Mouse (Mus musculus) heart, postnatal 0 days (tissue): ENCODE measurements around the gene Tsga10ip. TPM values are rescaled to one million over a fixed set of nuclear protein-coding genes. Genes with fewer than 3 reads are reported as not detected.
"Not testable (repeated sequence)": the region's sequence is repeated elsewhere in the genome, so short reads cannot be mapped to it uniquely, and the experiment has no call there.

Source experiments
- ATAC-seq: fragments of 200-750 bp; cut with Nextera tagmentation; 2 replicates; pipeline ENCODE4 v1.8.0; 2017; ENCODE audit warnings: low read depth, moderate number of reproducible peaks, moderate library complexity; ENCODE audit not compliant: insufficient read depth
- DNase-seq: peaks from one replicate; pipeline ENCODE4 v3.0.0-alpha.2; 2016; ENCODE audit warnings: low spot score
- H3K27ac ChIP-seq: fragments of 300-500 bp; sonication (generic); 2 replicates; pipeline ENCODE4 v1.5.1; 2014; ENCODE audit warnings: low read depth, mild to moderate bottlenecking
- H3K27me3 ChIP-seq: fragments of 300-500 bp; sonication (generic); 2 replicates; pipeline ENCODE4 v1.6.1; 2014; ENCODE audit warnings: low read length, mixed read lengths; ENCODE audit not compliant: control insufficient read depth, insufficient read depth
- H3K36me3 ChIP-seq: fragments of 300-500 bp; sonication (generic); replicated peaks from 2 replicates; pipeline ENCODE4 v1.6.1; 2014; ENCODE audit warnings: low read length, mixed read lengths; ENCODE audit not compliant: control insufficient read depth, insufficient read depth
- H3K4me1 ChIP-seq: fragments of 300-500 bp; sonication (generic); 2 replicates; pipeline ENCODE4 v1.6.1; 2014; ENCODE audit warnings: antibody characterized with exemption; ENCODE audit not compliant: control insufficient read depth, insufficient read depth
- H3K4me2 ChIP-seq: fragments of 300-500 bp; sonication (generic); 2 replicates; pipeline ENCODE4 v1.6.1; 2014; ENCODE audit warnings: low read depth, mild to moderate bottlenecking, low read length, moderate library complexity
- H3K4me3 ChIP-seq: fragments of 300-500 bp; sonication (generic); 2 replicates; pipeline ENCODE4 v1.5.1; 2014; ENCODE audit warnings: low read depth, low read length
- H3K9ac ChIP-seq: fragments of 300-500 bp; sonication (generic); replicated peaks from 2 replicates; pipeline ENCODE4 v1.6.1; 2014; ENCODE audit warnings: low read depth, low read length, mixed read lengths
- H3K9me3 ChIP-seq: fragments of 300-500 bp; sonication (generic); replicated peaks from 2 replicates; pipeline ENCODE4 v1.6.1; 2016; ENCODE audit warnings: low read length; ENCODE audit not compliant: control insufficient read depth
- CTCF ChIP-seq: IDR thresholded peaks from 2 replicates; pipeline ENCODE4 v1.5.1; 2016; ENCODE audit warnings: antibody characterized with exemption, control low read depth, low read depth
- EP300 ChIP-seq: IDR thresholded peaks from 2 replicates; pipeline ENCODE4 v1.6.1; 2016; ENCODE audit warnings: antibody characterized with exemption, low read depth
- WGBS: fragments of 180-500 bp; shearing (Covaris S2); extraction: QIAGEN DNeasy Blood & Tissue Kit; methylation state at CpG from one replicate; pipeline ENCODE4 v1.1.7; 2014; 5-methylcytosine and 5-hydroxymethylcytosine counted together
- polyA plus RNA-seq: library from polyadenylated mRNA; unstranded; fragments of >200 nt; fragmentation: Nextera tagmentation; extraction: Ambion mirVana; gene quantifications from 2 replicates; pipeline ENCODE4 v1.2.1, GENCODE M21; 2015
- total RNA-seq: library from RNA; depleted of rRNA; stranded (reverse); fragments of >200 nt; gene quantifications from 2 replicates; pipeline ENCODE4 v1.2.3, GENCODE M21; 2014; ENCODE audit warnings: low replicate concordance

The Tsga10ip gene
- total and polyA plus RNA-seq, 2 experiments from 2014 or later = 2.5 to 3.5 TPM

DNA sequence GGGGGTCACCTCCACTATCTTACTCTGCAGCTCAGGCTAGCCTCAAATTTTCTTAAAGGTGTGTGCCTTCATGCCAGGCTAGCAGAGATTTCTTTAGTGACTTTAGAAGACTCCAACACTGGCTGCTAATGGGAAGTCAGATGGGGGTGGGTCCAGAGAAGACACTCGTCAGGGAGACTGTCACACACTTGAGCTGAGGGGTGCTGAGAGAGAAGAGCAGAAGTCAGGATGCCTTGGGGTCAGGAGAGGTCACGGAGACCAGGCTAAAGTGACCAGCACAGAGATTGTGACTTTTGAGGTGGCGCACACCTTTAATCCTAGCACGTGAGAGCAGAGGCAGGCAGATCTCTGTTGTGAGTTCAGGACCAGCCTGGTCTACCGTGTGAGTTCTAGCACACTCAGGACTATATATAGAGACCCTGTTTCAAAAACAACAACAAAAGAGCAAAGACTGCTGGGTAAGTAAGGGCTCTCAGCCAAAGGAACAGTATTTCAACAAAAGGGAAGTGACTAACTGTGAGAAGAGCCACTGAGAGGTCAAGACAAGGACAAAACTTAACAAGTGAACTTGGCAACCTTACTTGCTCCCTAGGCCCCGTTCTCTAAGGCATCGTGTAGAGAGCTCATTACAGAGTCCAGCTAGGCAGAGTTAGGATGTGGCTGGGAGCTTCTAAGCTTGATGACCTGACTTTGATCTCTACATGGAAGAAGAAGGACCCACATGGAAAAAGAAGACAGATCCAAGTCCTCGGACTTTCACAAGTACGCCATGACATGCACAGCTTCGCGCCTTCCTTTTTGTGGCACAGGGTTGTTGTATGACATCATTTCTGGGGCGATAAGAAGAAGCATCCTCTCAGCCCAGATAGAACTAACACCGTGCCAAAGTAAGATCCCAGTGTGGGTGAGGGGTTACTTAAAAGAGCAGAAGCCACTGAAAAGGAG is 6.0 kb upstream of the Tsga10ip start:
- H3K4me3 ChIP-seq = peak overlapping the region; percentile 60; the same call in 1 of the 2 replicates
- H3K4me2 ChIP-seq = peak overlapping the region; percentile 77; the same call in 1 of the 2 replicates
- 52% methylated on average over 13 of the region's 13 CpGs for WGBS
- H3K9me3 ChIP-seq = no peaks in the 10 kb centered on the region
- peak; percentile 62 for DNase-seq
- no peak for TF ChIP-seq CTCF
- TF ChIP-seq EP300 = peak; percentile 71; the same call in 1 of the 2 replicates
- H3K27me3 ChIP-seq = no peaks in the 10 kb centered on the region
- H3K9ac ChIP-seq = no peak overlapping the region
- ATAC-seq = peak; percentile 27
- H3K4me1 ChIP-seq = peaks cover 16% of the 10 kb centered on the region; the same call in 1 of the 2 replicates
- no peaks in the 10 kb centered on the region for H3K36me3 ChIP-seq
- H3K27ac ChIP-seq = peak overlapping the region; percentile 100

DNA sequence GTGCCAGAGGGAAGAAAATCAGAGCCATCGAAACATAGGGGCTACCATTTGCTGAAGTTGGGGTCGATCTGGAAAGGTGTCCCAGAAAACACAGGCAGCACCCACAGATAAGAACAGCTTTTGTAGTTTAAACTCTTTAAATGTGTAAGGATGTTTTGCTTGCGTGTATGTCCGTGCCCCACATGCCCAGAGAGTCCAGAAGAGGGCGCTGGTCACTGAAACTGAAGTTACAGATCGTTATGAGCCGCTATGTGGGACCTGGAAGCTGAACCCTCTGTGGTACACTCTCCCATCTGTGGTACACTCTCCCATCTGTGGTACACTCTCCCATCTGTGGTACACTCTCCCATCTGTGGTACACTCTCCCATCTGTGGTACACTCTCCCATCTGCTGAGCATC is 4.8 kb upstream of the Tsga10ip start:
- H3K4me1 ChIP-seq = peaks cover 16% of the 10 kb centered on the region; the same call in 1 of the 2 replicates
- peak overlapping the region; percentile 60 for H3K4me3 ChIP-seq
- peak overlapping the region; percentile 100 for H3K27ac ChIP-seq
- ATAC-seq (peak; percentile 72), DNase-seq (peak; percentile 87)
- H3K9ac ChIP-seq = peak overlapping the region; percentile 79
- H3K9me3 ChIP-seq = no peaks in the 10 kb centered on the region
- peak overlapping the region; percentile 77 for H3K4me2 ChIP-seq
- no peaks in the 10 kb centered on the region for H3K36me3 ChIP-seq
- WGBS = 18% methylated on average over 7 of the region's 7 CpGs
- TF ChIP-seq EP300 (no peak), CTCF (peak; percentile 61)
- H3K27me3 ChIP-seq = no peaks in the 10 kb centered on the region

- Histone ChIP-seq H3K27ac (peak overlapping the region; percentile 100), H3K9ac (peak overlapping the region; percentile 79), H3K4me2 (peak overlapping the region; percentile 77), H3K4me1 (peaks cover 16% of the 10 kb centered on the region; the same call in 1 of the 2 replicates), H3K4me3 (peak overlapping the region; percentile 60)
- H3K9me3 ChIP-seq, DNase-seq, H3K36me3 ChIP-seq, H3K27me3 ChIP-seq: not testable (repeated sequence)
- WGBS = 11% methylated on average over 21 of the region's 25 CpGs
- peak; percentile 76 for ATAC-seq
Measured at GRCm38 (mm10) chr19:5406531-5407126, 4.3 kb upstream of the Tsga10ip start.

GRCm38 (mm10) chr19:5405924-5406323 is 3.6 kb upstream of the Tsga10ip start:
- WGBS = 12% methylated on average over 7 of the region's 7 CpGs
- H3K27ac ChIP-seq = peak overlapping the region; percentile 81
- TF ChIP-seq CTCF (no peak), EP300 (no peak)
- H3K36me3 ChIP-seq = no peaks in the 10 kb centered on the region
- H3K4me1 ChIP-seq = peaks cover 16% of the 10 kb centered on the region; the same call in 1 of the 2 replicates
- DNase-seq (no peak), ATAC-seq (no peak)
- peak overlapping the region; percentile 61 for H3K4me2 ChIP-seq
- H3K9ac ChIP-seq = peak overlapping the region; percentile 47; the same call in 1 of the 2 replicates
- peak overlapping the region; percentile 41 for H3K4me3 ChIP-seq
- no peaks in the 10 kb centered on the region for H3K27me3 ChIP-seq
- no peaks in the 10 kb centered on the region for H3K9me3 ChIP-seq

DNA sequence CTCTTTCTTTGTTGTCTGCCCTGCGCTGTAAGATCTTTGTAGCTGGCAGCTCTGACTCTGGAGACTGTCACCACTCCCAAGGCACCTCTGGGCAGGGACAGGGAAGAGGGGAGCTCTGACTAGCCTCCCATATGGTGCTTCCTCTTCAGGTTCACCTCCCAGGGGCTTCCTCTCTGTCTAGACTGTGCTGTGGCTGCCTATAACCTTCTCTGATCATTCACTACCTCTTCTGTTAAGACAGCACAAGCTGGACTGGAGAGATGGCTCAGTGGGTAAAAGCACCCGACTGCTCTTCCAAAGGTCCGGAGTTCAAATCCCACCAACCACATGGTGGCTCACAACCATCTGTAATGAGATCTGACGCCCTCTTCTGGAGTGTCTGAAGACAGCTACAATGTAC is 1.3 kb downstream of the Tsga10ip start:
- H3K4me2 ChIP-seq, H3K27ac ChIP-seq, H3K9me3 ChIP-seq, DNase-seq, H3K36me3 ChIP-seq, H3K27me3 ChIP-seq, H3K4me3 ChIP-seq, H3K4me1 ChIP-seq, H3K9ac ChIP-seq: not testable (repeated sequence)
- peak; percentile 33; the same call in 1 of the 2 replicates for ATAC-seq
- WGBS = 54% methylated on average over 4 of the region's 4 CpGs
